Mouse (Mus musculus): ENCODE measurements around the gene Gpr173. TPM values are rescaled to one million over a fixed set of nuclear protein-coding genes. Genes with fewer than 3 reads are reported as not detected.

Gpr173 gene
- polyA plus RNA-seq, 1 experiment from 2014 or later = 4.2 TPM

GRCm38 (mm10) chrX:152323584-152323983 lies 44.9 kb downstream of the Gpr173 start:
- DNase-seq (ENCODE audit: low spot score) = no peak
- Histone ChIP-seq H3K27ac (replicated peaks; ENCODE audit: low read depth, low read length) (no peak overlapping the region), H3K9ac (ENCODE audit: low read depth, low read length) (no peak overlapping the region), H3K4me2 (ENCODE audit: low read depth, low read length) (no peak overlapping the region), H3K4me1 (ENCODE audit: control insufficient read depth, insufficient read depth, low read length) (no peaks in the 10 kb centered on the region), H3K36me3 (ENCODE audit: control insufficient read depth, insufficient read depth, low read length) (0 out of 2 replicates have a peak, but pooled peaks cover 6% of the 10 kb centered on the region), H3K4me3 (ENCODE audit: low read depth, low read length) (no peak overlapping the region), H3K9me3 (ENCODE audit: control insufficient read depth, low read length) (no peaks in the 10 kb centered on the region), H3K27me3 (replicated peaks; ENCODE audit: control insufficient read depth, insufficient read depth, low read length) (peaks cover 11% of the 10 kb centered on the region; the same call in 1 of the 2 replicates)
- no peak for ATAC-seq (ENCODE audit: low read depth)
- 97% methylated on average over 1 of the region's 1 CpGs for WGBS

- no peak overlapping the region for H3K4me2 ChIP-seq (ENCODE audit: low read depth, low read length)
- 0 out of 2 replicates have a peak, but pooled peaks cover 6% of the 10 kb centered on the region for H3K36me3 ChIP-seq (ENCODE audit: control insufficient read depth, insufficient read depth, low read length)
- WGBS = 40% methylated on average over 2 of the region's 2 CpGs
- no peaks in the 10 kb centered on the region for H3K9me3 ChIP-seq (ENCODE audit: control insufficient read depth, low read length)
- no peak overlapping the region for H3K4me3 ChIP-seq (ENCODE audit: low read depth, low read length)
- DNase-seq (ENCODE audit: low spot score) = peak; percentile 3
- H3K27ac ChIP-seq (replicated peaks; ENCODE audit: low read depth, low read length) = no peak overlapping the region
- peaks cover 10% of the 10 kb centered on the region; the same call in 1 of the 2 replicates for H3K27me3 ChIP-seq (replicated peaks; ENCODE audit: control insufficient read depth, insufficient read depth, low read length)
- H3K4me1 ChIP-seq (ENCODE audit: control insufficient read depth, insufficient read depth, low read length) = no peaks in the 10 kb centered on the region
- no peak for ATAC-seq (ENCODE audit: low read depth)
- H3K9ac ChIP-seq (ENCODE audit: low read depth, low read length) = no peak overlapping the region
Observed at GRCm38 (mm10) chrX:152322776-152323175, 45.7 kb downstream of the Gpr173 start.

GRCm38 (mm10) chrX:152320535-152320934 lies 48.0 kb downstream of the Gpr173 start:
- ATAC-seq (ENCODE audit: low read depth) = no peak
- H3K4me3 ChIP-seq (ENCODE audit: low read depth, low read length) = no peak overlapping the region
- H3K4me2 ChIP-seq (ENCODE audit: low read depth, low read length) = no peak overlapping the region
- 87% methylated on average over 4 of the region's 4 CpGs for WGBS
- no peak overlapping the region for H3K27ac ChIP-seq (replicated peaks; ENCODE audit: low read depth, low read length)
- no peak for DNase-seq (ENCODE audit: low spot score)
- 0 out of 2 replicates have a peak, but pooled peaks cover 6% of the 10 kb centered on the region for H3K36me3 ChIP-seq (ENCODE audit: control insufficient read depth, insufficient read depth, low read length)
- H3K9ac ChIP-seq (ENCODE audit: low read depth, low read length) = no peak overlapping the region
- H3K9me3 ChIP-seq (ENCODE audit: control insufficient read depth, low read length) = no peaks in the 10 kb centered on the region
- H3K4me1 ChIP-seq (ENCODE audit: control insufficient read depth, insufficient read depth, low read length) = no peaks in the 10 kb centered on the region
- peaks cover 4% of the 10 kb centered on the region; the same call in 1 of the 2 replicates for H3K27me3 ChIP-seq (replicated peaks; ENCODE audit: control insufficient read depth, insufficient read depth, low read length)

- DNase-seq (ENCODE audit: low spot score) (peak; percentile 25), ATAC-seq (ENCODE audit: low read depth) (no peak)
- Histone ChIP-seq H3K9me3 (ENCODE audit: control insufficient read depth, low read length) (no peaks in the 10 kb centered on the region), H3K4me3 (ENCODE audit: low read depth, low read length) (no peak overlapping the region), H3K4me1 (ENCODE audit: control insufficient read depth, insufficient read depth, low read length) (no peaks in the 10 kb centered on the region), H3K9ac (ENCODE audit: low read depth, low read length) (no peak overlapping the region), H3K27ac (replicated peaks; ENCODE audit: low read depth, low read length) (no peak overlapping the region), H3K4me2 (ENCODE audit: low read depth, low read length) (no peak overlapping the region), H3K27me3 (replicated peaks; ENCODE audit: control insufficient read depth, insufficient read depth, low read length) (no peaks in the 10 kb centered on the region), H3K36me3 (ENCODE audit: control insufficient read depth, insufficient read depth, low read length) (no peaks in the 10 kb centered on the region)
- WGBS = 66% methylated on average over 2 of the region's 2 CpGs
Observed at GRCm38 (mm10) chrX:152307942-152308341, 60.6 kb downstream of the Gpr173 start.

- Histone ChIP-seq H3K4me1 (ENCODE audit: control insufficient read depth, insufficient read depth, low read length) (no peaks in the 10 kb centered on the region), H3K4me3 (ENCODE audit: low read depth, low read length) (no peak overlapping the region), H3K9me3 (ENCODE audit: control insufficient read depth, low read length) (no peaks in the 10 kb centered on the region), H3K27me3 (replicated peaks; ENCODE audit: control insufficient read depth, insufficient read depth, low read length) (no peaks in the 10 kb centered on the region), H3K36me3 (ENCODE audit: control insufficient read depth, insufficient read depth, low read length) (no peaks in the 10 kb centered on the region), H3K9ac (ENCODE audit: low read depth, low read length) (no peak overlapping the region), H3K4me2 (ENCODE audit: low read depth, low read length) (no peak overlapping the region), H3K27ac (replicated peaks; ENCODE audit: low read depth, low read length) (no peak overlapping the region)
- DNase-seq (ENCODE audit: low spot score) (no peak), ATAC-seq (ENCODE audit: low read depth) (no peak)
Observed at GRCm38 (mm10) chrX:152307371-152307770, 61.1 kb downstream of the Gpr173 start.

- Histone ChIP-seq H3K27me3 (replicated peaks; ENCODE audit: control insufficient read depth, insufficient read depth, low read length) (no peaks in the 10 kb centered on the region), H3K4me3 (ENCODE audit: low read depth, low read length) (no peak overlapping the region), H3K4me1 (ENCODE audit: control insufficient read depth, insufficient read depth, low read length) (no peaks in the 10 kb centered on the region), H3K9me3 (ENCODE audit: control insufficient read depth, low read length) (no peaks in the 10 kb centered on the region), H3K4me2 (ENCODE audit: low read depth, low read length) (no peak overlapping the region), H3K27ac (replicated peaks; ENCODE audit: low read depth, low read length) (no peak overlapping the region), H3K9ac (ENCODE audit: low read depth, low read length) (no peak overlapping the region), H3K36me3 (ENCODE audit: control insufficient read depth, insufficient read depth, low read length) (no peaks in the 10 kb centered on the region)
- no peak for DNase-seq (ENCODE audit: low spot score)
- no peak for ATAC-seq (ENCODE audit: low read depth)
- 70% methylated on average over 2 of the region's 2 CpGs for WGBS
Observed at GRCm38 (mm10) chrX:152306224-152306623, 62.3 kb downstream of the Gpr173 start.

Other genes starting within 250 kb of the Gpr173 start
- gene Iqsec2, start 224.4 kb downstream of the Gpr173 start, polyA plus RNA-seq (2014; fragmentation: Nextera tagmentation; extraction: Ambion mirVana) = 4.6 and 5.6 TPM in 2 replicates
- 24.9 and 25.5 TPM in 2 replicates for gene Kdm5c, start 135.7 kb downstream of the Gpr173 start, polyA plus RNA-seq (2014; fragmentation: Nextera tagmentation; extraction: Ambion mirVana)
- 13.3 and 15.4 TPM in 2 replicates for gene Kantr, start 41.2 kb downstream of the Gpr173 start, polyA plus RNA-seq (2014; fragmentation: Nextera tagmentation; extraction: Ambion mirVana)
- 22.4 and 25.2 TPM in 2 replicates for gene Tspyl2, start 26.3 kb downstream of the Gpr173 start, polyA plus RNA-seq (2014; fragmentation: Nextera tagmentation; extraction: Ambion mirVana)
- gene Cldn34a, start 194.6 kb upstream of the Gpr173 start, polyA plus RNA-seq (2014; fragmentation: Nextera tagmentation; extraction: Ambion mirVana) = not detected in 2 replicates